27 mouse cellular contexts compared by ENCODE assay signal in genomic region chr17:65741565-65741964, GRCm38 (mm10). TPM values are rescaled to one million over a fixed set of nuclear protein-coding genes. Genes with fewer than 3 reads are reported as not detected.
DNase-seq lines count a peak whose midpoint lies in the region; ATAC-seq and TF ChIP-seq lines count a peak whose summit lies in the region.
"Had no signal": no experiment of that assay in that cellular context is flagged by ENCODE, and none has a peak within 500 bp of the region (broad histone marks: within the 10 kb centered on the region; RNA-seq: fewer than 3 reads in every experiment).

No protein-coding gene starts in this region.

- ATAC-seq in hindbrain, embryonic 12.5 days (ENCODE audit: low FRiP score): no peak
- ATAC-seq in hindbrain, postnatal 0 days: no peak
- no peak for ATAC-seq in midbrain, embryonic 15.5 days (replicated peaks)
- no peak for ATAC-seq in midbrain, embryonic 16.5 days
- ATAC-seq in forebrain, embryonic 14.5 days: no peak
- no peak for ATAC-seq in neural tube, embryonic 13.5 days (ENCODE audit: low read depth)
- ATAC-seq: intestine, embryonic 15.5 days; liver, postnatal 0 days; lung, postnatal 0 days; Patski had no signal

- no peak overlapping the region for H3K4me3 ChIP-seq in hindbrain, embryonic 12.5 days
- no peak overlapping the region for H3K4me3 ChIP-seq in hindbrain, postnatal 0 days (ENCODE audit: low read length)
- no peak overlapping the region for H3K4me3 ChIP-seq in midbrain, embryonic 15.5 days
- no peak overlapping the region for H3K4me3 ChIP-seq in midbrain, embryonic 16.5 days (ENCODE audit: low read depth, low read length)
- no peak overlapping the region for H3K4me3 ChIP-seq in forebrain, embryonic 14.5 days (ENCODE audit: low read depth, low read length)
- no peak overlapping the region for H3K4me3 ChIP-seq in neural tube, embryonic 13.5 days
- H3K4me3 ChIP-seq: embryonic facial prominence, embryonic 13.5 days; erythroblast, embryonic 14.5 days; intestine, embryonic 15.5 days; limb, embryonic 12.5 days had no signal

- H3K9me3 ChIP-seq in hindbrain, embryonic 12.5 days (replicated peaks): no peaks in the 10 kb centered on the region
- no peaks in the 10 kb centered on the region for H3K9me3 ChIP-seq in hindbrain, postnatal 0 days (ENCODE audit: low read length)
- H3K9me3 ChIP-seq in midbrain, embryonic 15.5 days: no peaks in the 10 kb centered on the region
- no peaks in the 10 kb centered on the region; the same call in 1 of the 2 replicates for H3K9me3 ChIP-seq in midbrain, embryonic 16.5 days (replicated peaks; ENCODE audit: control insufficient read depth, low read length, poor library complexity, severe bottlenecking)
- no peaks in the 10 kb centered on the region for H3K9me3 ChIP-seq in forebrain, embryonic 14.5 days (replicated peaks; ENCODE audit: control insufficient read depth, low read length)
- no peaks in the 10 kb centered on the region for H3K9me3 ChIP-seq in neural tube, embryonic 13.5 days
- H3K9me3 ChIP-seq: embryonic facial prominence, embryonic 13.5 days; G1E; intestine, embryonic 15.5 days had no signal

- no peak overlapping the region for H3K9ac ChIP-seq in hindbrain, embryonic 12.5 days
- H3K9ac ChIP-seq in hindbrain, postnatal 0 days (replicated peaks; ENCODE audit: low read length): no peak overlapping the region
- no peak overlapping the region for H3K9ac ChIP-seq in midbrain, embryonic 15.5 days
- no peak overlapping the region for H3K9ac ChIP-seq in midbrain, embryonic 16.5 days (ENCODE audit: low read depth, low read length)
- no peak overlapping the region for H3K9ac ChIP-seq in forebrain, embryonic 14.5 days (ENCODE audit: low read length)
- H3K9ac ChIP-seq in neural tube, embryonic 13.5 days: no peak overlapping the region
- H3K9ac ChIP-seq: embryonic facial prominence, embryonic 13.5 days; intestine, embryonic 15.5 days; limb, embryonic 12.5 days; liver, postnatal 0 days had no signal

- H3K27ac ChIP-seq in hindbrain, embryonic 12.5 days: peak overlapping the region; percentile 74
- H3K27ac ChIP-seq in hindbrain, postnatal 0 days: no peak overlapping the region
- 0 out of 2 replicates have a peak overlapping the region, but pooled peaks have one; percentile 48 for H3K27ac ChIP-seq in midbrain, embryonic 15.5 days
- no peak overlapping the region for H3K27ac ChIP-seq in midbrain, embryonic 16.5 days (ENCODE audit: low read length)
- H3K27ac ChIP-seq in forebrain, embryonic 14.5 days (ENCODE audit: low read depth, low read length): peak overlapping the region; percentile 59; the same call in 1 of the 2 replicates
- peak overlapping the region; percentile 90 for H3K27ac ChIP-seq in neural tube, embryonic 13.5 days (replicated peaks)
- H3K27ac ChIP-seq: embryonic facial prominence, embryonic 13.5 days; intestine, embryonic 15.5 days; limb, embryonic 12.5 days had no signal

- no peaks in the 10 kb centered on the region for H3K36me3 ChIP-seq in hindbrain, embryonic 12.5 days
- no peaks in the 10 kb centered on the region for H3K36me3 ChIP-seq in hindbrain, postnatal 0 days (ENCODE audit: insufficient read depth, low read length)
- no peaks in the 10 kb centered on the region for H3K36me3 ChIP-seq in midbrain, embryonic 15.5 days (replicated peaks)
- no peaks in the 10 kb centered on the region for H3K36me3 ChIP-seq in midbrain, embryonic 16.5 days (ENCODE audit: control insufficient read depth, insufficient read depth, low read length)
- no peaks in the 10 kb centered on the region for H3K36me3 ChIP-seq in forebrain, embryonic 14.5 days (ENCODE audit: control insufficient read depth, insufficient read depth, low read length)
- H3K36me3 ChIP-seq in neural tube, embryonic 13.5 days: 0 out of 2 replicates have a peak, but pooled peaks cover 7% of the 10 kb centered on the region
- H3K36me3 ChIP-seq: G1E; intestine, embryonic 15.5 days had no signal

- no peak for TF ChIP-seq CTCF in hindbrain, postnatal 0 days (IDR thresholded peaks at IDR 0.05; ENCODE audit: low read depth)

- no peak for DNase-seq in hindbrain, postnatal 0 days (ENCODE audit: low spot score)
- DNase-seq in forebrain, embryonic 14.5 days (ENCODE audit: low spot score): peak; percentile 54
- no peak for DNase-seq in urinary bladder, adult 2 months (ENCODE audit: low spot score)
- no peak for DNase-seq in embryo, embryonic 11 days
- DNase-seq: adrenal gland, adult 2 months; cerebellum, adult 11-12 months; cerebellum, postnatal 10 days; kidney, adult 8-10 months; kidney, postnatal 14 days; layer of hippocampus, postnatal 36 days; liver, postnatal 0 days; thymus, adult 18-20 months; thymus, postnatal 36 days had no signal

- H3K27me3 ChIP-seq in hindbrain, embryonic 12.5 days: no peaks in the 10 kb centered on the region
- H3K27me3 ChIP-seq in hindbrain, postnatal 0 days (ENCODE audit: insufficient read depth, low read length): no peaks in the 10 kb centered on the region
- H3K27me3 ChIP-seq in midbrain, embryonic 15.5 days (replicated peaks): no peaks in the 10 kb centered on the region
- no peaks in the 10 kb centered on the region for H3K27me3 ChIP-seq in midbrain, embryonic 16.5 days (ENCODE audit: control insufficient read depth, insufficient read depth, low read depth, low read length)
- H3K27me3 ChIP-seq in forebrain, embryonic 14.5 days (replicated peaks; ENCODE audit: control insufficient read depth, insufficient read depth, low read length): no peaks in the 10 kb centered on the region
- no peaks in the 10 kb centered on the region for H3K27me3 ChIP-seq in neural tube, embryonic 13.5 days
- H3K27me3 ChIP-seq: CH12.LX; embryonic facial prominence, embryonic 13.5 days; intestine, embryonic 15.5 days; limb, embryonic 12.5 days; Patski had no signal

- peaks cover 27% of the 10 kb centered on the region for H3K4me1 ChIP-seq in hindbrain, embryonic 12.5 days
- H3K4me1 ChIP-seq in hindbrain, postnatal 0 days (ENCODE audit: insufficient read depth, low read length): peaks cover 3% of the 10 kb centered on the region; the same call in 1 of the 2 replicates
- H3K4me1 ChIP-seq in midbrain, embryonic 15.5 days: peaks cover 15% of the 10 kb centered on the region
- peaks cover 10% of the 10 kb centered on the region for H3K4me1 ChIP-seq in midbrain, embryonic 16.5 days (ENCODE audit: control insufficient read depth, insufficient read depth, low read length)
- peaks cover 16% of the 10 kb centered on the region for H3K4me1 ChIP-seq in forebrain, embryonic 14.5 days (ENCODE audit: control insufficient read depth, insufficient read depth, low read length)
- H3K4me1 ChIP-seq in neural tube, embryonic 13.5 days (replicated peaks): peaks cover 34% of the 10 kb centered on the region
- H3K4me1 ChIP-seq: embryonic facial prominence, embryonic 13.5 days had no signal

- 88% methylated on average over 4 of the region's 4 CpGs for WGBS in hindbrain, embryonic 12.5 days
- WGBS in hindbrain, postnatal 0 days: 86% methylated on average over 4 of the region's 4 CpGs
- WGBS in midbrain, embryonic 15.5 days: 87% methylated on average over 4 of the region's 4 CpGs
- WGBS in midbrain, embryonic 16.5 days: 87% methylated on average over 4 of the region's 4 CpGs
- 85% methylated on average over 4 of the region's 4 CpGs for WGBS in forebrain, embryonic 14.5 days
- WGBS in neural tube, embryonic 13.5 days: 88% methylated on average over 4 of the region's 4 CpGs

- H3K4me2 ChIP-seq in hindbrain, embryonic 12.5 days (replicated peaks): no peak overlapping the region
- H3K4me2 ChIP-seq in hindbrain, postnatal 0 days (ENCODE audit: low read depth, low read length): no peak overlapping the region
- H3K4me2 ChIP-seq in midbrain, embryonic 15.5 days: no peak overlapping the region
- no peak overlapping the region for H3K4me2 ChIP-seq in midbrain, embryonic 16.5 days (ENCODE audit: low read length)
- no peak overlapping the region for H3K4me2 ChIP-seq in forebrain, embryonic 14.5 days (ENCODE audit: low read length)
- no peak overlapping the region for H3K4me2 ChIP-seq in neural tube, embryonic 13.5 days
- H3K4me2 ChIP-seq: embryonic facial prominence, embryonic 13.5 days; heart, embryonic 11.5 days; intestine, embryonic 15.5 days; limb, embryonic 12.5 days; liver, embryonic 11.5 days had no signal

RNA-seq across cellular contexts. Expression of gene Rab31, which starts 31.0 kb away (rescaled TPM):
- 74.7 and 76.9 TPM in 2 replicates for polyA plus RNA-seq in hindbrain, embryonic 12.5 days (2016; fragmentation: Nextera tagmentation; extraction: Ambion mirVana)
- total RNA-seq in hindbrain, postnatal 0 days (2014; rRNA removed): 88.1 and 89.8 TPM in 2 replicates
- polyA plus RNA-seq in hindbrain, postnatal 0 days (2015; fragmentation: Nextera tagmentation; extraction: Ambion mirVana): 67.2 and 70.9 TPM in 2 replicates
- 76.6 and 80.1 TPM in 2 replicates for polyA plus RNA-seq in midbrain, embryonic 15.5 days (2015; fragmentation: Nextera tagmentation; extraction: Ambion mirVana)
- 79.4 and 86.0 TPM in 2 replicates for polyA plus RNA-seq in midbrain, embryonic 16.5 days (2015; fragmentation: Nextera tagmentation; extraction: Ambion mirVana)
- polyA plus RNA-seq in forebrain, embryonic 14.5 days (2014; fragmentation: Nextera tagmentation; extraction: Ambion mirVana): 88.8 and 92.6 TPM in 2 replicates
- polyA plus RNA-seq in neural tube, embryonic 13.5 days (2015; fragmentation: Nextera tagmentation; extraction: Ambion mirVana): 65.5 and 71.7 TPM in 2 replicates
- polyA plus RNA-seq in urinary bladder, adult 2 months (2012; rRNA removed): 34.2 and 35.0 TPM in 2 replicates
- polyA plus RNA-seq: erythroblast, embryonic 14.5 days had no signal

RNA-seq across cellular contexts. Expression of gene Ppp4r1, which starts 40.8 kb away (rescaled TPM):
- polyA plus RNA-seq in hindbrain, embryonic 12.5 days (2016; fragmentation: Nextera tagmentation; extraction: Ambion mirVana): 60.8 and 60.9 TPM in 2 replicates
- total RNA-seq in hindbrain, postnatal 0 days (2014; rRNA removed): 39.4 and 48.6 TPM in 2 replicates
- 24.9 and 26.2 TPM in 2 replicates for polyA plus RNA-seq in hindbrain, postnatal 0 days (2015; fragmentation: Nextera tagmentation; extraction: Ambion mirVana)
- polyA plus RNA-seq in midbrain, embryonic 15.5 days (2015; fragmentation: Nextera tagmentation; extraction: Ambion mirVana): 45.1 and 49.2 TPM in 2 replicates
- 41.5 and 45.2 TPM in 2 replicates for polyA plus RNA-seq in midbrain, embryonic 16.5 days (2015; fragmentation: Nextera tagmentation; extraction: Ambion mirVana)
- polyA plus RNA-seq in forebrain, embryonic 14.5 days (2014; fragmentation: Nextera tagmentation; extraction: Ambion mirVana): 37.1 and 43.4 TPM in 2 replicates
- polyA plus RNA-seq in neural tube, embryonic 13.5 days (2015; fragmentation: Nextera tagmentation; extraction: Ambion mirVana): 44.7 and 46.0 TPM in 2 replicates
- polyA plus RNA-seq in urinary bladder, adult 2 months (2012; rRNA removed): 37.1 and 37.8 TPM in 2 replicates

Comparison
In these comparisons a context has a peak if more than half of its experiments do, and no peak if none do; other contexts are left out.
1. H3K27ac ChIP-seq: peak in hindbrain, embryonic 12.5 days (single experiment), midbrain, embryonic 15.5 days (single experiment), forebrain, embryonic 14.5 days (single experiment) and neural tube, embryonic 13.5 days (single experiment); none in hindbrain, postnatal 0 days (single experiment) and midbrain, embryonic 16.5 days (single experiment).